Mouse (Mus musculus): Measurements from ENCODE around the gene Gstp1. TPM values are rescaled to one million over a fixed set of nuclear protein-coding genes. Genes with fewer than 3 reads are reported as not detected.
"Not testable (repeated sequence)": the region's sequence is repeated elsewhere in the genome, so short reads cannot be mapped to it uniquely, and the experiment has no call there.

Gstp1 gene
- polyA plus RNA-seq, 1 experiment from 2014 or later, result 973 TPM

GRCm38 (mm10) chr19:4046866-4047254 lies 9.1 kb upstream of the Gstp1 start:
- Histone ChIP-seq H3K36me3 (no peaks in the 10 kb centered on the region), H3K4me1 (replicated peaks) (peaks cover 8% of the 10 kb centered on the region), H3K4me2 (replicated peaks) (peak overlapping the region; percentile 46; the same call in 1 of the 2 replicates), H3K9ac (no peak overlapping the region), H3K27me3 (replicated peaks) (no peaks in the 10 kb centered on the region), H3K9me3 (no peaks in the 10 kb centered on the region), H3K27ac (peak overlapping the region; percentile 88), H3K4me3 (replicated peaks) (no peak overlapping the region)
- 58% methylated on average over 8 of the region's 8 CpGs for WGBS
- ATAC-seq, result peak; percentile 82

- H3K27ac ChIP-seq, result peak within 1 kb of the TSS; percentile 88
- no peak within 1 kb of the TSS; the same call in 1 of the 2 replicates for H3K9ac ChIP-seq
- H3K4me3 ChIP-seq (replicated peaks), result no peak within 1 kb of the TSS
- no peaks in the 10 kb centered on the region for H3K9me3 ChIP-seq
- H3K4me2 ChIP-seq (replicated peaks), result peak within 1 kb of the TSS; percentile 46
- H3K27me3 ChIP-seq (replicated peaks), result no peaks in the 10 kb centered on the region
- 24% methylated on average over 16 of the region's 16 CpGs for WGBS
- peak; percentile 81 for ATAC-seq
- peaks cover 8% of the 10 kb centered on the region for H3K4me1 ChIP-seq (replicated peaks)
- no peaks in the 10 kb centered on the region for H3K36me3 ChIP-seq
Observed at GRCm38 (mm10) chr19:4045966-4046865, 8.4 kb upstream of the Gstp1 start, which contains the start of gene Gstp2. TSS of gene Gstp2 (minus strand) at chr19:4046023.

DNA sequence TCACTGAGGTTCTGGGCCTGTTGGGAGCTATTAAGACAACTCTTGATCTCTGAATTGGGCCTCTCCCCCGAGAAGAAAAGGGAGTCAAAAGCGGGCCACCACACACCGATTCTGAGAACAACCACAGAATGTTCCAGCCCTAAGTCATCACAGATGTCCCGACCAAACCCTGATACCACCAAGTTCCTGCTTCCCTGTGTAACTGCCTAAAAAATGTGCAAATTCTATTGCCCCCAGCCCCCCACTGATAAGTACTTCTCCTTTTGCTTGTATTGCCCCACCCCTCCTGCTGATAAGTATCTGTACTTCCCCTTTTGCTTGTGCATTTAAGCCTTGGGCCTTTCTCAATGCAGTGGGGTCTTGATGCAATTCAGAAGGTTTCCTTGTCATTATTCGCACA lies 6.3 kb upstream of the Gstp1 start:
- WGBS, result 91% methylated on average over 5 of the region's 5 CpGs
- not testable (repeated sequence) for H3K9me3 ChIP-seq; H3K9ac ChIP-seq; H3K36me3 ChIP-seq; H3K27ac ChIP-seq; ATAC-seq; H3K4me2 ChIP-seq (replicated peaks); H3K4me3 ChIP-seq (replicated peaks); H3K27me3 ChIP-seq (replicated peaks); H3K4me1 ChIP-seq (replicated peaks)

DNA sequence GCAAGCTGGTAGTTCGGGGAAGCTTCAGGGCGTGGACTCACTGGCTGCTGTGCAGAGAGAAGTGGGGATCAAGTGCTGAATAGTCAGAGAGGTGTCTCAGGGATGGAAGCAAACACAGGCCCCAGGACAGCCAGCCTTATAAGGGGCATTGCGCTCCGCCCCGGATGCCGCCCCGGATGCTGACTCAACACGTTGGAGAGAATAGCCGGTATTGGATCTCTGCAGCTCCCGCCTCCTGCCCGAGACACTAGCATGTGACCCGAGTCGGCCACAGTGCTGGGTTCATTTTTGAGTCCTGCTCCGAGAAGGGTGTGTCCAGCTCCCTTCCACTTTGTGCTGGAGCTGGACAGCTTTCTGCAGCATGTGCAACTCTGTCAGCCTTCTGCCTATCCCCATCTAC lies 4.3 kb upstream of the Gstp1 start:
- Histone ChIP-seq H3K9ac (no peak overlapping the region; the same call in 1 of the 2 replicates), H3K4me1 (replicated peaks) (peaks cover 14% of the 10 kb centered on the region), H3K4me3 (replicated peaks) (no peak overlapping the region), H3K9me3 (no peaks in the 10 kb centered on the region), H3K4me2 (replicated peaks) (0 out of 2 replicates have a peak overlapping the region, but pooled peaks have one; percentile 17), H3K27ac (no peak overlapping the region), H3K27me3 (replicated peaks) (no peaks in the 10 kb centered on the region), H3K36me3 (no peaks in the 10 kb centered on the region)
- WGBS, result 58% methylated on average over 14 of the region's 14 CpGs
- ATAC-seq, result 0 out of 2 replicates have a peak, but pooled peaks have one; percentile 8

- H3K27ac ChIP-seq; ATAC-seq; H3K4me3 ChIP-seq (replicated peaks); H3K9me3 ChIP-seq; H3K27me3 ChIP-seq (replicated peaks); H3K36me3 ChIP-seq; H3K9ac ChIP-seq: not testable (repeated sequence)
- WGBS, result 88% methylated on average over 3 of the region's 4 CpGs
- Histone ChIP-seq H3K4me2 (replicated peaks) (0 out of 2 replicates have a peak overlapping the region, but pooled peaks have one; percentile 17), H3K4me1 (replicated peaks) (peaks cover 17% of the 10 kb centered on the region)
Observed at GRCm38 (mm10) chr19:4041500-4041899, 3.7 kb upstream of the Gstp1 start.

DNA sequence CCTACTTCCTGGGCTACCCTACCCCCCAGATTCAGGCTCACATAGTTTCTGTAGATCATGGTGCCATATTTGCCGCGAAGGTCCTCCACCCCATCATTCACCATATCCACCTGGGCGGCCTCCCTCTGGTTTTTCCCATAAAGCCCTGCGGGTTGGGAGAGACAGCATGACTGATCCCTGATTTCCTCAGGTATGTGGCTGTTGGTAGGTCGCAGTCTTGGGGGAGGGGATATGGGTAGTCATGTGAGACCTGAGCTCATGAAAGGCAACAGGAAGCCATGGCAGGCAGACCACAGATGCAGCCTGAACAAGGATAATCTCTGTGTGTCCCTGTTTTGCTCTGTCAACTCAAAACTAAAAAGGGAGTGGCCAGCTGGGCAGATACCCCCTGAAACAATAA lies 3.2 kb upstream of the Gstp1 start:
- H3K27ac ChIP-seq; H3K36me3 ChIP-seq; H3K9me3 ChIP-seq; H3K4me3 ChIP-seq (replicated peaks); H3K27me3 ChIP-seq (replicated peaks); H3K9ac ChIP-seq; H3K4me2 ChIP-seq (replicated peaks); ATAC-seq: not testable (repeated sequence)
- peaks cover 19% of the 10 kb centered on the region for H3K4me1 ChIP-seq (replicated peaks)
- WGBS, result 90% methylated on average over 5 of the region's 5 CpGs

DNA sequence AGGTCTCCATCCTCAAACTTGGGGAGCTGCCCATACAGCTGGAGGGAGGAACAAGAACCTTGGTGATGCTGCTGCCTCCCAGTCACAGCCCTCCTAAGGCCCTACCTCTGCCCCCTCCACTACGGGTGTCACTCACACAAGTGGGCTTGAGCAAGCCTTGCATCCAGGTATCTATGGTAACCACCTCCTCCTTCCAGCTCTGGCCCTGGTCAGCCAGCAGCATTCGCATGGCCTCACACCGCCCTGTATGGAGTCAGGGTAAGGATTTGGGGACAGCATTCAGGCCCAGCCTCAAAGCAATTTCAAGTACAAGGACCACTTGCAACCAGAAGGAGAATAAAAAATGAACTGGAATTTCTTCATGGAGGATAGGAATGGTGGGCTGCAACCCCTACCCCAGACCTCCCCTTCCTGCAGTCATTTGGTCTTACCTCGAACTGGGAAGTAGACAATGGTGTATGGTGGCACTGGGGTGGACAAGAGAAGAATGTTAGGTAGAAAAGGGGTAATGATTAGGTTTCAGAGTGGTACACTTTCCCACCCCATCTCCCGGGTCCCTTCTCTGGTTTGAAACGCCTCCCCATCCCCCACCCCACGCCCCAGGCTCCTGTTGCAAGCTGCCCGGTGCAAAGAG lies 514 bp downstream of the Gstp1 start:
- ATAC-seq; H3K9me3 ChIP-seq; H3K27me3 ChIP-seq (replicated peaks); H3K36me3 ChIP-seq: not testable (repeated sequence)
- peaks cover 23% of the 10 kb centered on the region for H3K4me1 ChIP-seq (replicated peaks)
- peak overlapping the region; percentile 76 for H3K4me3 ChIP-seq (replicated peaks)
- H3K4me2 ChIP-seq (replicated peaks), result peak overlapping the region; percentile 80
- H3K27ac ChIP-seq, result peak overlapping the region; percentile 89
- WGBS, result 25% methylated on average over 7 of the region's 8 CpGs
- H3K9ac ChIP-seq, result peak overlapping the region; percentile 84

GRCm38 (mm10) chr19:4036327-4037045 lies 1.3 kb downstream of the Gstp1 start:
- no peak overlapping the region for H3K9ac ChIP-seq
- 61% methylated on average over 12 of the region's 12 CpGs for WGBS
- ATAC-seq, result peak; percentile 68

DNA sequence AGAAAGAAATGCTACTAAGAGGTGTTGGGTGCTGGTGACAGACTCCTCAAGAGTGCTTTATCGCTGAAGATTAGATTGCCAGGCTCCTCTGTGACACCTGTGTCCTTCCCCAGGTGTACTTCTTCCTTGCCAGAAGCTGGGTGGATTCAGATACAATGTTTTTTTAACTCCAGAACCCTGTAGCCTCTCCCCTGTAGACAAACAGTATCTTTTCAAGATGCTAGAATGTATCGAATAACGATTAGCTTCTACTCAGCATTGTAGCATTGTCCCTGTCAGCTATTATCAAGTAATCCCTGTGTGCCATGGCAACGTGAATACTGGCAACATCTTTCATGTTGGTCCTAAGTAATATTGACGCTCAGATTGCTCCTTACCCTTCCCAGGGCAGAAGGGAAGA lies 4.0 kb downstream of the Gstp1 start:
- Histone ChIP-seq H3K4me2 (replicated peaks) (peak overlapping the region; percentile 19; the same call in 1 of the 2 replicates), H3K9me3 (no peaks in the 10 kb centered on the region), H3K27ac (peak overlapping the region; percentile 54), H3K27me3 (replicated peaks) (no peaks in the 10 kb centered on the region), H3K4me1 (replicated peaks) (peaks cover 23% of the 10 kb centered on the region), H3K9ac (no peak overlapping the region), H3K4me3 (replicated peaks) (no peak overlapping the region), H3K36me3 (no peaks in the 10 kb centered on the region)
- peak; percentile 41; the same call in 1 of the 2 replicates for ATAC-seq
- 47% methylated on average over 5 of the region's 5 CpGs for WGBS

More at GRCm38 (mm10) chr19:4036327-4037045, 1.3 kb downstream of the Gstp1 start:
- H3K4me3 ChIP-seq (replicated peaks), result peak overlapping the region; percentile 12
- peak overlapping the region; percentile 52 for H3K4me2 ChIP-seq (replicated peaks)
- H3K9me3 ChIP-seq, result no peaks in the 10 kb centered on the region
- H3K27ac ChIP-seq, result peak overlapping the region; percentile 36; the same call in 1 of the 2 replicates
- no peaks in the 10 kb centered on the region for H3K27me3 ChIP-seq (replicated peaks)
- no peaks in the 10 kb centered on the region for H3K36me3 ChIP-seq
- H3K4me1 ChIP-seq (replicated peaks), result peaks cover 23% of the 10 kb centered on the region

GRCm38 (mm10) chr19:4033298-4033697 lies 4.5 kb downstream of the Gstp1 start:
- Histone ChIP-seq H3K9ac (no peak overlapping the region), H3K36me3 (no peaks in the 10 kb centered on the region), H3K4me2 (replicated peaks) (peak overlapping the region; percentile 19; the same call in 1 of the 2 replicates), H3K4me1 (replicated peaks) (peaks cover 23% of the 10 kb centered on the region), H3K9me3 (no peaks in the 10 kb centered on the region), H3K27ac (peak overlapping the region; percentile 54; the same call in 1 of the 2 replicates), H3K4me3 (replicated peaks) (no peak overlapping the region), H3K27me3 (replicated peaks) (no peaks in the 10 kb centered on the region)
- 67% methylated on average over 3 of the region's 3 CpGs for WGBS
- peak; percentile 63 for ATAC-seq

- no peaks in the 10 kb centered on the region for H3K27me3 ChIP-seq (replicated peaks)
- H3K27ac ChIP-seq, result peak overlapping the region; percentile 29; the same call in 1 of the 2 replicates
- 58% methylated on average over 7 of the region's 7 CpGs for WGBS
- no peak overlapping the region for H3K9ac ChIP-seq
- H3K4me2 ChIP-seq (replicated peaks), result no peak overlapping the region
- no peak overlapping the region for H3K4me3 ChIP-seq (replicated peaks)
- H3K4me1 ChIP-seq (replicated peaks), result peaks cover 19% of the 10 kb centered on the region
- no peaks in the 10 kb centered on the region for H3K36me3 ChIP-seq
- ATAC-seq, result no peak
- no peaks in the 10 kb centered on the region for H3K9me3 ChIP-seq
Observed at GRCm38 (mm10) chr19:4032668-4033067, 5.1 kb downstream of the Gstp1 start.

DNA sequence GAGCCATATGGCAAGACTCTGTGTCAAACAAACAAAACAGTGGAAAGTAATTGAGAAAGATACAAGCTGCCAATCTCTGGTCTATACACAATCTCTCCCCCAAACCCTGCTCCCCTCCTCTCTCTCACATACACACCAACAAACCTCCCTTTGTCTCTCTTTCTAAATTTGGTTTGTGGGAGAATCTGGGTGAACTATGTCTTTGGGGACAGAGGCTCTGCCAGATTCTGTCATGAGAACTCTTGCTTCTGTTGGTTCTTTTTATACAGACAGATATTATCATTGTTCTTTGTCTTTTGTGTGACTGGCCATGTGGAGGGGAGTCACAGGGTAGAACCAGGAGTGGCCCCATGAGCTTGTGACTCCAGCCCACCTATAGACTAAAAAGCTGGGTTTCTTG lies 10.2 kb downstream of the Gstp1 start:
- H3K4me2 ChIP-seq (replicated peaks), result no peak overlapping the region
- H3K4me3 ChIP-seq (replicated peaks), result no peak overlapping the region
- H3K27me3 ChIP-seq (replicated peaks), result no peaks in the 10 kb centered on the region
- no peak overlapping the region for H3K27ac ChIP-seq
- no peaks in the 10 kb centered on the region for H3K9me3 ChIP-seq
- ATAC-seq, result no peak
- H3K9ac ChIP-seq, result no peak overlapping the region
- no peaks in the 10 kb centered on the region for H3K4me1 ChIP-seq (replicated peaks)
- H3K36me3 ChIP-seq, result no peaks in the 10 kb centered on the region
